Mouse (Mus musculus) megakaryocyte, embryonic 14.5 days (primary cell): Measurements from ENCODE around the gene Focad. TPM values are rescaled to one million over a fixed set of nuclear protein-coding genes. Genes with fewer than 3 reads are reported as not detected.

Experiments used
- H3K27me3 ChIP-seq: replicated peaks from 2 replicates; pipeline ENCODE3; 2012; ENCODE audit warnings: inconsistent platforms
- H3K36me3 ChIP-seq: replicated peaks from 2 replicates; pipeline ENCODE3; 2012; ENCODE audit warnings: low read length, inconsistent platforms, mixed read lengths
- H3K4me1 ChIP-seq: 2 replicates; pipeline ENCODE4 v1.6.1; 2012; ENCODE audit warnings: inconsistent platforms
- H3K4me3 ChIP-seq: replicated peaks from 2 replicates; pipeline ENCODE3; 2012; ENCODE audit warnings: moderate library complexity, mild to moderate bottlenecking, inconsistent platforms
- H3K9me3 ChIP-seq: 2 replicates; pipeline ENCODE4 v1.6.1; 2012; ENCODE audit warnings: inconsistent platforms
- FLI1 ChIP-seq: IDR thresholded peaks from 2 replicates; pipeline ENCODE4 v1.6.1; 2012; ENCODE audit warnings: low read length, inconsistent platforms, mixed read lengths
- GATA1 ChIP-seq: IDR thresholded peaks from 3 replicates; pipeline ENCODE4 v1.6.1; 2012; ENCODE audit warnings: mixed read lengths, low read length, inconsistent platforms, borderline replicate concordance
- polyA plus RNA-seq: library from polyadenylated mRNA; stranded (reverse); fragments of >175 nt; gene quantifications from 2 replicates; pipeline ENCODE4 v1.2.3, GENCODE M21; 2012; ENCODE audit warnings: low replicate concordance; ENCODE audit not compliant: insufficient read depth

Gene Focad
- polyA plus RNA-seq, 1 experiment, result 2.8 TPM

GRCm38 (mm10) chr4:88094768-88095420, 465 bp downstream of the Focad start:
- H3K4me3 ChIP-seq, result peak overlapping the region; percentile 97
- no peak for TF ChIP-seq GATA1
- no peak for TF ChIP-seq FLI1
- no peaks in the 10 kb centered on the region for H3K9me3 ChIP-seq
- peaks cover 27% of the 10 kb centered on the region for H3K4me1 ChIP-seq
- no peaks in the 10 kb centered on the region for H3K36me3 ChIP-seq
- H3K27me3 ChIP-seq, result no peaks in the 10 kb centered on the region

GRCm38 (mm10) chr4:88095693-88096092, 1.3 kb downstream of the Focad start:
- Histone ChIP-seq H3K27me3 (no peaks in the 10 kb centered on the region), H3K36me3 (peaks cover 4% of the 10 kb centered on the region), H3K4me1 (peaks cover 27% of the 10 kb centered on the region), H3K9me3 (no peaks in the 10 kb centered on the region), H3K4me3 (no peak overlapping the region)
- no peak for TF ChIP-seq FLI1
- no peak for TF ChIP-seq GATA1

GRCm38 (mm10) chr4:88108585-88108984, 14.2 kb downstream of the Focad start:
- Histone ChIP-seq H3K36me3 (no peaks in the 10 kb centered on the region), H3K4me3 (no peak overlapping the region), H3K27me3 (no peaks in the 10 kb centered on the region), H3K4me1 (peaks cover 4% of the 10 kb centered on the region; the same call in 1 of the 2 replicates), H3K9me3 (no peaks in the 10 kb centered on the region)
- TF ChIP-seq GATA1 (no peak), FLI1 (no peak)

GRCm38 (mm10) chr4:88117331-88117730, 22.9 kb downstream of the Focad start:
- peaks cover 6% of the 10 kb centered on the region for H3K4me1 ChIP-seq

GRCm38 (mm10) chr4:88117942-88118341, 23.5 kb downstream of the Focad start:
- peaks cover 6% of the 10 kb centered on the region for H3K4me1 ChIP-seq

More at GRCm38 (mm10) chr4:88117331-88117730, 22.9 kb downstream of the Focad start:
- TF ChIP-seq FLI1 (no peak), GATA1 (no peak)
- Histone ChIP-seq H3K4me3 (no peak overlapping the region), H3K9me3 (no peaks in the 10 kb centered on the region), H3K36me3 (peaks cover 7% of the 10 kb centered on the region), H3K27me3 (no peaks in the 10 kb centered on the region)

GRCm38 (mm10) chr4:88118750-88119395, 24.4 kb downstream of the Focad start:
- H3K4me3 ChIP-seq, result no peak overlapping the region
- peaks cover 6% of the 10 kb centered on the region for H3K4me1 ChIP-seq
- no peaks in the 10 kb centered on the region for H3K9me3 ChIP-seq
- H3K27me3 ChIP-seq, result no peaks in the 10 kb centered on the region
- TF ChIP-seq FLI1 (no peak), GATA1 (no peak)
- peaks cover 9% of the 10 kb centered on the region for H3K36me3 ChIP-seq

More at GRCm38 (mm10) chr4:88117942-88118341, 23.5 kb downstream of the Focad start:
- no peak overlapping the region for H3K4me3 ChIP-seq
- no peaks in the 10 kb centered on the region for H3K27me3 ChIP-seq
- H3K9me3 ChIP-seq, result no peaks in the 10 kb centered on the region
- H3K36me3 ChIP-seq, result peaks cover 7% of the 10 kb centered on the region
- TF ChIP-seq GATA1 (no peak), FLI1 (no peak)

- peaks cover 15% of the 10 kb centered on the region for H3K36me3 ChIP-seq
- no peaks in the 10 kb centered on the region for H3K9me3 ChIP-seq
- no peak overlapping the region for H3K4me3 ChIP-seq
- no peak for TF ChIP-seq GATA1
- H3K4me1 ChIP-seq, result peaks cover 6% of the 10 kb centered on the region
- no peaks in the 10 kb centered on the region for H3K27me3 ChIP-seq
Observed at GRCm38 (mm10) chr4:88120091-88120490, 25.7 kb downstream of the Focad start.

- Histone ChIP-seq H3K9me3 (no peaks in the 10 kb centered on the region), H3K36me3 (peaks cover 26% of the 10 kb centered on the region), H3K4me1 (peaks cover 14% of the 10 kb centered on the region), H3K27me3 (no peaks in the 10 kb centered on the region), H3K4me3 (no peak overlapping the region)
- TF ChIP-seq GATA1 (no peak), FLI1 (no peak)
Observed at GRCm38 (mm10) chr4:88122472-88122871, 28.0 kb downstream of the Focad start.

GRCm38 (mm10) chr4:88135936-88136335, 41.5 kb downstream of the Focad start:
- peaks cover 13% of the 10 kb centered on the region for H3K4me1 ChIP-seq
- TF ChIP-seq GATA1 (no peak), FLI1 (no peak)
- peaks cover 20% of the 10 kb centered on the region for H3K36me3 ChIP-seq
- H3K4me3 ChIP-seq, result no peak overlapping the region
- H3K9me3 ChIP-seq, result no peaks in the 10 kb centered on the region
- no peaks in the 10 kb centered on the region for H3K27me3 ChIP-seq

- H3K4me1 ChIP-seq, result peaks cover 13% of the 10 kb centered on the region
- no peaks in the 10 kb centered on the region for H3K27me3 ChIP-seq
- TF ChIP-seq FLI1 (no peak), GATA1 (no peak)
- peaks cover 17% of the 10 kb centered on the region for H3K36me3 ChIP-seq
- H3K4me3 ChIP-seq, result no peak overlapping the region
- no peaks in the 10 kb centered on the region for H3K9me3 ChIP-seq
Observed at GRCm38 (mm10) chr4:88136528-88136927, 42.1 kb downstream of the Focad start.
